Mouse (Mus musculus): ENCODE results near the gene Cyb5r3.

The Cyb5r3 gene

GRCm38 (mm10) chr15:83106426-83106825 lies 66.0 kb downstream of the Cyb5r3 start:
- DNase-seq (ENCODE audit: low spot score in 2 of 2): no peak
